Comparison of ENCODE assay signal across 8 mouse cellular contexts in genomic region chr17:33817184-33817968, GRCm38 (mm10). TPM values are rescaled to one million over a fixed set of nuclear protein-coding genes. Genes with fewer than 3 reads are reported as not detected.
DNase-seq lines count a peak whose midpoint lies in the region; ATAC-seq lines count a peak whose summit lies in the region.

No protein-coding gene starts in this region.

- no peaks in the 10 kb centered on the region for H3K9me3 ChIP-seq in hindbrain, embryonic 16.5 days (ENCODE audit: control insufficient read depth, low read length)

- H3K27ac ChIP-seq in hindbrain, embryonic 16.5 days (ENCODE audit: low read depth, low read length) = peak overlapping the region; percentile 93
- peak overlapping the region; percentile 51 for H3K27ac ChIP-seq in macrophage

- peak; percentile 70 for DNase-seq in T-cell, adult 2 months (ENCODE audit: low spot score)
- peak; percentile 86 to 94 for DNase-seq in cerebellum, postnatal 36 days
- DNase-seq in frontal cortex, postnatal 36 days (ENCODE audit: low spot score in 2 of 2) = peak; percentile 84 to 91
- peak; percentile 85 to 94 for DNase-seq in left cerebral cortex, adult 18-20 months (ENCODE audit: low spot score in 2 of 2)
- peak; percentile 95 for DNase-seq in right cerebral cortex, adult 18-20 months
- DNase-seq in urinary bladder, postnatal 10 days (ENCODE audit: low spot score) = peak; percentile 56

- peak; percentile 97 for ATAC-seq in hindbrain, embryonic 16.5 days

- H3K79me2 ChIP-seq in macrophage (ENCODE audit: inconsistent target) = peaks cover 8% of the 10 kb centered on the region

- H3K4me1 ChIP-seq in hindbrain, embryonic 16.5 days (ENCODE audit: control insufficient read depth, insufficient read depth, low read depth, low read length) = peaks cover 15% of the 10 kb centered on the region

- H3K27me3 ChIP-seq in hindbrain, embryonic 16.5 days (replicated peaks; ENCODE audit: control insufficient read depth, insufficient read depth, low read length) = no peaks in the 10 kb centered on the region

- H3K36me3 ChIP-seq in hindbrain, embryonic 16.5 days (ENCODE audit: control insufficient read depth, insufficient read depth, low read length) = peaks cover 12% of the 10 kb centered on the region
- H3K36me3 ChIP-seq in macrophage (ENCODE audit: inconsistent target) = peaks cover 11% of the 10 kb centered on the region; the same call in 1 of the 2 replicates

- peak overlapping the region; percentile 93 for H3K4me2 ChIP-seq in hindbrain, embryonic 16.5 days (ENCODE audit: low read length)

- H3K9ac ChIP-seq in hindbrain, embryonic 16.5 days (ENCODE audit: low read depth, low read length) = peak overlapping the region; percentile 80

- under 1% methylated on average over 67 of the region's 89 CpGs for WGBS in hindbrain, embryonic 16.5 days
- WGBS in macrophage (ENCODE audit: missing documents) = under 1% methylated on average over 82 of the region's 89 CpGs

- H3K4me3 ChIP-seq in hindbrain, embryonic 16.5 days (ENCODE audit: low read length) = peak overlapping the region; percentile 63
- H3K4me3 ChIP-seq in macrophage (ENCODE audit: inconsistent target) = peak overlapping the region; percentile 33

RNA-seq across cellular contexts. Expression of gene Rps28, which starts 7.0 kb away (rescaled TPM):
- polyA plus RNA-seq in hindbrain, embryonic 16.5 days (2015; fragmentation: Nextera tagmentation; extraction: Ambion mirVana) = 392 and 410 TPM in 2 replicates
- 100 to 1,000 TPM; 702 to 765 TPM for total RNA-seq in left cerebral cortex, adult 18-20 months (2021)
- 100 to 1,000 TPM in 3 of 26 experiments, 10 to 100 TPM in 23; 38.9 to 293 (median 68.4) TPM for total RNA-seq in macrophage (2018; cell fraction: chromatin; rRNA removed)
- 1,000 to 10,000 TPM in 25 of 26 experiments, 100 to 1,000 TPM in 1; 906 to 2,967 (median 1,656) TPM for total RNA-seq in macrophage (2018; cell fraction: cytosol; rRNA removed)
- total RNA-seq in macrophage (2018; cell fraction: nucleus; rRNA removed) = 100 to 1,000 TPM; 206 to 479 (median 301) TPM
- polyA plus RNA-seq in macrophage (2018) = 746 to 2,425 TPM (median 1,878 TPM) in 3 replicates

RNA-seq across cellular contexts. Expression of gene Ndufa7, which starts 7.0 kb away (rescaled TPM):
- 464 and 517 TPM in 2 replicates for polyA plus RNA-seq in hindbrain, embryonic 16.5 days (2015; fragmentation: Nextera tagmentation; extraction: Ambion mirVana)
- 100 to 1,000 TPM; 194 to 196 TPM for total RNA-seq in left cerebral cortex, adult 18-20 months (2021)
- total RNA-seq in macrophage (2018; cell fraction: chromatin; rRNA removed) = 10 to 100 TPM; 12.7 to 74.3 (median 29.7) TPM
- total RNA-seq in macrophage (2018; cell fraction: cytosol; rRNA removed) = 100 to 1,000 TPM; 139 to 235 (median 177) TPM
- total RNA-seq in macrophage (2018; cell fraction: nucleus; rRNA removed) = 10 to 100 TPM; 24.5 to 69.4 (median 36.2) TPM
- 105 to 236 TPM (median 213 TPM) in 3 replicates for polyA plus RNA-seq in macrophage (2018)

RNA-seq across cellular contexts. Expression of gene Kank3, which starts 7.1 kb away (rescaled TPM):
- 45.8 and 46.6 TPM in 2 replicates for polyA plus RNA-seq in hindbrain, embryonic 16.5 days (2015; fragmentation: Nextera tagmentation; extraction: Ambion mirVana)
- 10 to 100 TPM; 27.5 to 32.7 TPM for total RNA-seq in left cerebral cortex, adult 18-20 months (2021)
- total RNA-seq in macrophage (2018; cell fraction: chromatin; rRNA removed) = 10 to 100 TPM in 16 of 26 experiments, 1 to 10 TPM in 10; 2.1 to 46.8 (median 13.0) TPM
- total RNA-seq in macrophage (2018; cell fraction: cytosol; rRNA removed) = 10 to 100 TPM in 1 of 26 experiments, 1 to 10 TPM in 25; 2.3 to 10.2 (median 4.6) TPM
- 10 to 100 TPM in 15 of 26 experiments, 1 to 10 TPM in 11; 3.9 to 37.0 (median 11.8) TPM for total RNA-seq in macrophage (2018; cell fraction: nucleus; rRNA removed)
- polyA plus RNA-seq in macrophage (2018) = 5.5 to 10.9 TPM (median 9.8 TPM) in 3 replicates

RNA-seq across cellular contexts. Expression of gene Cd320, which starts 25.5 kb away (rescaled TPM):
- 55.7 and 59.8 TPM in 2 replicates for polyA plus RNA-seq in hindbrain, embryonic 16.5 days (2015; fragmentation: Nextera tagmentation; extraction: Ambion mirVana)
- total RNA-seq in left cerebral cortex, adult 18-20 months (2021) = 10 to 100 TPM; 24.2 to 24.4 TPM
- total RNA-seq in macrophage (2018; cell fraction: chromatin; rRNA removed) = 1 to 10 TPM in 11 of 26 experiments, under 1 TPM in 8, not detected in 7; 0.41 to 3.8 (median 1.4) TPM
- 1 to 10 TPM; 1.7 to 5.6 (median 3.7) TPM for total RNA-seq in macrophage (2018; cell fraction: cytosol; rRNA removed)
- total RNA-seq in macrophage (2018; cell fraction: nucleus; rRNA removed) = 1 to 10 TPM in 19 of 26 experiments, under 1 TPM in 5, not detected in 2; 0.62 to 6.4 (median 2.1) TPM
- 2.0 to 5.0 TPM (median 4.1 TPM) in 3 replicates for polyA plus RNA-seq in macrophage (2018)

RNA-seq across cellular contexts. Expression of gene Angptl4, which starts 35.7 kb away (rescaled TPM):
- 26.6 and 29.0 TPM in 2 replicates for polyA plus RNA-seq in hindbrain, embryonic 16.5 days (2015; fragmentation: Nextera tagmentation; extraction: Ambion mirVana)
- total RNA-seq in left cerebral cortex, adult 18-20 months (2021) = 1 to 10 TPM; 1.4 to 2.2 TPM
- total RNA-seq in macrophage (2018; cell fraction: chromatin; rRNA removed) = 1 to 10 TPM in 8 of 26 experiments, under 1 TPM in 6, not detected in 12; 0.33 to 6.1 (median 1.4) TPM
- total RNA-seq in macrophage (2018; cell fraction: cytosol; rRNA removed) = 10 to 100 TPM in 1 of 26 experiments, 1 to 10 TPM in 11, under 1 TPM in 12, not detected in 2; 0.07 to 16.5 (median 0.97) TPM
- total RNA-seq in macrophage (2018; cell fraction: nucleus; rRNA removed) = 1 to 10 TPM in 11 of 26 experiments, under 1 TPM in 3, not detected in 12; 0.26 to 9.6 (median 1.9) TPM
- 5.8 to 23.0 TPM (median 12.1 TPM) in 3 replicates for polyA plus RNA-seq in macrophage (2018)

Comparison
In these comparisons a context has a peak if more than half of its experiments do, and no peak if none do; other contexts are left out.
1. Peak in every context shown above with its lines: DNase-seq, ATAC-seq, H3K4me3 ChIP-seq and H3K27ac ChIP-seq.